Mouse (Mus musculus) testis, adult 2 months (tissue): ENCODE results near the gene Prmt3.

Experiments used
- CTCF ChIP-seq: fragments of 200-500 bp; IDR thresholded peaks from 2 replicates; pipeline ENCODE4 v1.5.1; 2012; ENCODE audit warnings: low read depth, mild to moderate bottlenecking, inconsistent platforms, low read length, moderate library complexity; ENCODE audit not compliant: control insufficient read depth, insufficient read depth, insufficient replicate concordance
- POLR2A ChIP-seq: fragments of 200-500 bp; IDR thresholded peaks from 2 replicates; pipeline ENCODE4 v1.6.1; 2012; ENCODE audit warnings: low read depth, mild to moderate bottlenecking, inconsistent platforms, low read length, moderate library complexity; ENCODE audit not compliant: control insufficient read depth

GRCm38 (mm10) chr7:49809100-49809499, 31.0 kb downstream of the Prmt3 start:
- TF ChIP-seq CTCF = no peak
- TF ChIP-seq POLR2A = no peak
